Mouse (Mus musculus): Measurements from ENCODE around the gene Lrrfip1.

Lrrfip1 gene

DNA sequence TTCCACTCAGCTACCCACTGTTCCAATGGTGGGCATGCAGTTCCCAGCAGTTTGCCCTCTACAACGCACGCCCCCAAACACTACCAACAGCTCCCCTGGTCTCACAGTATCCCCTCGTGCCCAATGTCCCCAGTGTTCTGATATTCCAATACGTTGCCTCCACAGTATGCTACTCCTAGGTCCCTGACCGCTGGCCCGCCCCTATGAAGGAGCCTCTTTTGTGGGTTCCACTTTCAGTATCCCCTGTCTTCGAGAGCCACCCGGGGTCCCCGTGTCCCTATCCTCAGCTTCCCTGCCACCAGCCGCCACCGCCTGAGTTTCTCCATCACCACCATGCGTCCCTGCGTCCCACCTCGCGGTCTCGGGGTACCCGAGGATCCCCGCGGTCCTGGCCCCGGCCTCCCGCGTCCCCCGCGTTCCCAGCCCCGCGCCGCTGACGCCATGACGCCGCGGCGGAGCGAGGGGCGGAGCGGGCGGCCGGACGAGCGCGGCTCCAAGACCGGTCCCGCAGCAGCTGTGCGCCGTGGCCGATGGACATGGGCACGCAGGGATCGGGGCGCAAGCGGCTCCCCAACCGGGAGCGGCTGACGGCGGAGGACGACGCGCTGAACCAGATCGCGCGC is at the start of gene Lrrfip1:
Gene Lrrfip1 (plus strand): TSS at position 470 of the 623 bp plus-strand sequence.
- DNase-seq (ENCODE audit: low spot score in 2 of 2): no peak

DNA sequence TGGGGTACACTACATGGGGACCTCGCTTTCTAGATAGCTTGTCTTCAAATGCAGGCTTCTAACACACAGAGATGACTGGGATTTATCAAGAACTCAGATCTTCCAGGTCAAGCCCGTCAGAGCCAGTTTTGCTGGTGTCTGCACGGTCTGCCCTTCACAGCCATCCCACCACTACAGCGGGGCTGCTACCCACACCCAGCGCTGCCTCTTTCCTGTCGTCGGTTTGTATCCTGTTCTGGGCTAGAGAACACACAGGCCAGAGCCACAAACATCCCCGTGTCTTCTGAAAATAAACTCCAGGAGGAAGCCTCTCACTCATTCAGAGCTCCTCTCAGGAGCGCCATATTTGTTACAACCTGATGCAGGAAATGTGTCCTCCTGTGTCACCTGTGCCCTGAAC is 49.2 kb upstream of the Lrrfip1 start:
- no peak for DNase-seq (ENCODE audit: low spot score in 2 of 2)

- no peak for DNase-seq (ENCODE audit: low spot score in 2 of 2)
These were observed 46.9 kb upstream of the Lrrfip1 start for GRCm38 (mm10) chr1:90951670-90952069.

DNA sequence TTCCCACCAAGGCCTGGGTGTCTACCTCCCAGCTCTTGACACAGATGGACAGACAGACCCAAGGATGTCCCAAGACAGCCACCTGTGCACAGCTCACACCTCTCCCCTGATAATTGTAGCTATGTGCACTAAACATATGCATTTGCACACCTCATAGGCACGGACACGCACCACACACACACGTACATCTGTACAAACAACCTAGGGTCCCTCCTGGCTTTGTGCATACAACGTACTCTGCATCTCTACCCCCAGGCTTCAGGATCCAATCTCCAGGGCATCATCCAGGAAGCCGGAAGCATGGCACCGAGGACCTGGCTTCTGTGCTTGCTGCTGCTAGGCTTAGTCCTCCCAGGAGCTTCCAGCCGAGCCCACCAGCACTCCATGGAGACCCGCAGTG is 45.7 kb upstream of the Lrrfip1 start, which contains the start of gene Prlh:
Gene Prlh (plus strand): TSS at position 301 of the 400 bp plus-strand sequence.
- no peak for DNase-seq (ENCODE audit: low spot score in 2 of 2)

DNA sequence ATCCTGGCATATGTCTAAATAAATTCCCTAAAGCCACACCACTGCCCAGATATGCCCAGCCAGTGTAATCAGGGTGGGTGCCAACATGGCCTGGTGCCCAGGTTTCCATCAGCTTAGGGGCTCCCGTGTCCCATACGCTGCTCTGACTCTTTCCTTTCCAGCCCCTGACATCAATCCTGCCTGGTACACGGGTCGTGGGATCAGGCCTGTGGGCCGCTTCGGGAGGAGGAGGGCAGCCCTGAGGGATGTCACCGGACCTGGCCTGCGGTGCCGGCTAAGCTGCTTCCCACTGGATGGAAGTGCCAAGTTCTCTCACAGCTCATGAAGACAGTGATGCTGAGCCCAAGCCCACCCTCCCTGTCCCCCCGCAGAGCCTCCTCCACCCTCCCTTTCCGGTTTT is 44.8 kb upstream of the Lrrfip1 start:
- DNase-seq (ENCODE audit: low spot score in 2 of 2): no peak

GRCm38 (mm10) chr1:90956245-90957096 is 42.1 kb upstream of the Lrrfip1 start:
- peak in 1 of 2 experiments; percentile 22 for DNase-seq (ENCODE audit: low spot score in 2 of 2)

DNA sequence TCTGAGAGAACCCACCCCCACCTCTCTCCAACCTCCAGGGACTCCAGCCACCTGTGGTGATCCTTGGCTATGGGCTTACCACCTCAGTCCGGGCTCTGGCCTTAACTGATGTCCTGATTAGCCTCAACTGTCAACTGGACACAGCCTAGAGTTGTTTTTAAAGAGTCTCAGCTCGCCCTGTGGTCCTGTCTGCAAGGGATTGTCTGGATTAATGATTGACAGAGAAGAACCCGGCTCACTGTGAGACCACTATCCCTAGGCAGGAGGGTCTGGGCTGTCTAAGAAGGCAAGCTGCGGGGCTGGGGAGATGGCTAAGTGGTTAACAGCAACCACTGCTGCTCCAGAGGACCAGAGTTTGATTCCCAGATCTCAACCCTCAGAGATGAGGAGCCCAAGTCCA is 36.0 kb upstream of the Lrrfip1 start:
- DNase-seq (ENCODE audit: low spot score in 2 of 2): no peak

GRCm38 (mm10) chr1:90962994-90963393 is 35.5 kb upstream of the Lrrfip1 start:
- no peak for DNase-seq (ENCODE audit: low spot score in 2 of 2)

- DNase-seq (ENCODE audit: low spot score in 2 of 2): no peak
These were observed 31.0 kb upstream of the Lrrfip1 start for GRCm38 (mm10) chr1:90967583-90967982.

DNA sequence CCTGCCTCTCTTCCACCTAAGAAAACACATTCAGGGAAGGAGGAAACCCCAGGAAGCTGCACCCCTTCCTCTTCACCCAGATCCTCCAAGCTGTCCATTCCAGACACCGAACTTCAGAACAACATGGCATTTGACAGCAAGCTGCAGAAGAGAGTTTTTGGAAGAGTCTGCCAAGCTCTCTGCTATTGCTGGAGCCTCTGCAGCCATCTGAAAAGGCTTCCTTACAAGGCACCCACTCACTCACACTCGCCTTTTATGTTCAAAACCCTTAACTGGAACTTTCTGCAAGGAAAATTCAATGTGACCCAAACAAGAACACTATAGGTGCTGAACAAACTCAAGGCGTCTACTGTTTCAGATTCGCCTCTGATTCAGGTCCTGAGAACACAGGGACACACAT is 29.9 kb upstream of the Lrrfip1 start:
- no peak for DNase-seq (ENCODE audit: low spot score in 2 of 2)

GRCm38 (mm10) chr1:90969347-90969784 is 29.2 kb upstream of the Lrrfip1 start, which contains the start of gene Rab17:
Rab17 (minus strand) TSS chr1:90969661.
- no peak for DNase-seq (ENCODE audit: low spot score in 2 of 2)

GRCm38 (mm10) chr1:90969881-90970390 is 28.6 kb upstream of the Lrrfip1 start:
- DNase-seq (ENCODE audit: low spot score in 2 of 2): no peak

DNA sequence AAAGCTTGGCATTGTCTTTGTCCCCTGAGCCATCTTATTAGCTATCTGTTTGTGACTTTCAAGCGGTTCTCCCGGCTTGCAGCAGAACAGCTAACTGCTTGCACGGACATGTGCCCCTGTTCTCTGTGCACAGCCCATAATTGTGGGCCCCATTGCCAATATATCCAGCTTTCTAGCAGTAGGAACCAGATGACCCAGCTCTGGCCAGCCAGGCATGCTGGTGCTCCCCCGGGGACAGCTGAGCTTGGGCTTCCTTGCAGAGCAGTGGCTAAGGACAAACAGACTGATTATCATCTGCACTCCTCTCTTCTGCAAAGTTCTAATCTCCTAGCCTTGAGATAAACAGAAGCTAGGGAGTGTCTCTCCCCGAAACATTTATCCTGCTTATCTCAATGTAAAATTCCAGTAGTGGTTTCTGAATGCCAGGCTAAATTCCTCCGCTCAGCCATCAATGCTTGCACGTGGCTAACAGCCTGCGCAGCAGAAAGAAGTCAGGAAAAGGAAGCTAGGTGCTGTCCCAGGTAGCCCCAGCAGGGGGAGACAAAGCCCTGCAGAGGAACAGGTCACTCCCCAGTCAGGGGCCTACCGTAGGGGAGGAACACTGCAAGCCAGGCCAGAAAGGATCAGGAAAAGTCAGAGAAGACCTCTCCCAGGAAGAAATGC is 25.5 kb upstream of the Lrrfip1 start:
- DNase-seq (ENCODE audit: low spot score in 2 of 2): peak; percentile 69 to 73

DNA sequence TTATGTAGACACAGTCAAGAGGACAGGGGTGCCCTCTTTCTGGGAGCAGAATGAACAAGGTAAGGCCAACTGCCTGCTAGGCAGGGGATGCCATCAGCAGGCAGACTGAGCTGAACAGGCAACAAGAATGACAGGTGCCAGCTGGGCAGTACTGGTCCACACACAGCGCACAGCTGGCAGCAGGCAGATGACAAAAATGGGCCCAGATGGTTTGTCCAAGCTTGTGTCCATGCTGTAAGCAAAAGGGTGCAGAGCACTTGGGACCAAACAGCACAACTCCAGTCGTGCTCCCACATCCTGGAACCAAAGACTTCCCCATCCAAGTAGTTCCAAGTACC is 25.0 kb upstream of the Lrrfip1 start:
- no peak for DNase-seq (ENCODE audit: low spot score in 2 of 2)

DNA sequence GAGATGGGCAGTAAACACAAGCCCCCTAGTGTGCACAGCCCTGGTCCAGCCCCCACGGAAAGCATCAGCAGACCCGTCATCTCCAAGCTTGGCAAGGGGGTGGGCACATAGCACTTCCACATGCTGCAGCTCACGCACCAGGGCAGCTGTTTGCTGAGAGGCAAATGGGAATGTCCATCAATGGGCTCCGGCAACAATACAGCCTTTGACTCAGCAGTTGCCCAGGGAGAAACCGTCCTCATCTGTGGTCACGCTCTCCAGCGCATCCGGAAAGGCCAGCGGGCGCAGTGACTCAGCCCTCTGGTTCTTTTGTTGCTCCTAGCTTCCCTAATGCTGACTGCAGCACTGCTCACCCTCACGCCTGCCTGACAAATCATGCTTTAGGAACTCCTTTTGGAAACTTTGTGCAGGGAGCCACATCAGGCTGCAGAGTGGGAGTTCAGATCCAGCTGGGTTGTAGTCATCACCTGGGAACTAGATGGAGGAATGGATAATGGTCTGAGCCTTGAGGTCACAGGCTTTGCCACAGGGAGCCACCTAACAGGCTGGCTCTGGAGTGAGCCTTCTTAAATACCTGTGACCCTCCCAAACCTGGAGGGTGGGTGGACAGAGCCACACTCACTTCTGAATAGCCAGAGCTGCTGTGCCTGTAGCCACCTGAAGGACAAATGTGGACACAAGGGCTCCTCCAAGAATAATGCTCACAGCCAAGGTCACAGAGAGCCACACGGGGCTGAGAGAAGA is 23.5 kb upstream of the Lrrfip1 start:
- DNase-seq (ENCODE audit: low spot score in 2 of 2): no peak

DNA sequence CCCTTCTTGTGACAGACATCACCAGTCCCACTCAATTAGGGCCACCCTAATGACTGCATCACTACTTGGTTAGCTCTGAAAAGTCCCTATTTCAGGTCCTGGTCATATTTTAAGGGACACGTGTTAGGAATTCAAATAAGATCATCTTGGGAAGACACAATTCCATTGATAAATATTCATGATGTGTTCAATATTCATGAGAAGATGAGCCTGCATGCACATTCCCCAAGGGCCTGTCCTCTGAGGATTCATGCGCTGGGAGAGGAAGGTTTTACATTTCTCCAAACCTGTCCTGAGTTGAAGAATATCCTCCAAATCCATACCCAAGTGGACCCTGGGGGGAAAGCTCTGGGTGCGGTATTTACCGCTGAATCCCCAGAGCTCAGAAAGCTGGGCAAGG is 22.6 kb upstream of the Lrrfip1 start:
- DNase-seq (ENCODE audit: low spot score in 2 of 2): no peak

DNA sequence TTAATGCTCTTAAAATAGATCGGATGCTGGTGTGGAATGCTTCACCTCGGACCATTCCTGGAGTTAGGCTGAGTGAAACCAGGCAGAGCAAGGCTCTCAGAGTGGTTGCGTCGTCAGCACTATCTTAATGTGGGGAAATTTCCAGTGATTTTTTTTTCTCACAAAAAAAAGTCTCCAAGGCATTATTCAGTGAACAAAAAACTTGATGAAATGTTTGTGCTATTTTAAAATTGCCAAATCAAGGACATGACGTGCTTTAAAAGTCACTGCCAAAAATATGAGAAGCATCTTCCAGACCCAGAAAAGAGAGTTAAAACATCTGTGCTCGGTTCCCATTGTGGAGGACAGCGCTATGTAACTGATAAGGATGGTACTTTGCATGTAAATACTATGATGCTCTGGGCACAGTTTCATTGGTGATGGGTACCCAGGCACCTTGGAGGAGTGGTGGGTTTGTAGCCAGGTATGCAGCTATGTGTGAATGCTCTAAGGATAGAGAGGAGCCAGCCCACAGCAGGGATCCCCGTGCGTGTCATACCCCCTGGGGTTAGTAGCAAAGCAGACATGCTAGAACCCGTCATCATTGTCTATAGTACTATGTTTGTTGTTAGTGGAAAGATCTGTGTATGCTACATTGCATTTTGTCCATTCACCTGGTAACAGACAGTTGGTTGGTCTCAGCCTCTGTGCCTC is 17.8 kb upstream of the Lrrfip1 start:
- DNase-seq (ENCODE audit: low spot score in 2 of 2): no peak

GRCm38 (mm10) chr1:90981346-90981745 is 17.2 kb upstream of the Lrrfip1 start:
- DNase-seq (ENCODE audit: low spot score in 2 of 2): no peak

GRCm38 (mm10) chr1:90995916-90996315 is 2.6 kb upstream of the Lrrfip1 start:
- DNase-seq (ENCODE audit: low spot score in 2 of 2): no peak

DNA sequence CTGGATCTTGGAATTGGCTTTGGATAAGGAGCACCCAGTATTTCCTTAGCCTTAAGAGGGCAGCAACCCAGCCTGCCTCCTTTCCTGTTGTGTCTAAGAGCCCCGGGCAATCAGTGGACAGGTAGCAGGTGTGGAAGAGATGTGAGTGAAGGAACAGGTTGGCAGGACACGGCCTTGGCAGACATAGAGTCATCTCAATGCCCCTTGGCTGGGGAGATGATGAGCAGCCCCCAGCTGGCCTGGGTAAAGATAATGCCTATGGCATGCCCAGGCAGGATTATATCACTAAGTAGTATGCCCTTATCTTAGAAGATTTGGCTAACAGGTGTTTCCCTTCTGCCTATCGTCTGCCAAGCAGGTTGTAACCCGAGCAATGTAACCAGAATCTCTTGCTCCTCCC is 1.4 kb upstream of the Lrrfip1 start:
- DNase-seq (ENCODE audit: low spot score in 2 of 2): no peak

- no peak for DNase-seq (ENCODE audit: low spot score in 2 of 2)
These were observed 896 bp upstream of the Lrrfip1 start for GRCm38 (mm10) chr1:90997641-90998040.

Data from natural killer cell, adult 2 months (primary cell).